Mouse (Mus musculus): ENCODE results near the gene Vmn1r100. TPM values are rescaled to one million over a fixed set of nuclear protein-coding genes. Genes with fewer than 3 reads are reported as not detected.
"Not testable (repeated sequence)": the region's sequence is repeated elsewhere in the genome, so short reads cannot be mapped to it uniquely, and the experiment has no call there.

Vmn1r100 gene
- polyA plus RNA-seq (2015; fragmentation: Nextera tagmentation; extraction: Ambion mirVana) = not detected in 2 replicates

GRCm38 (mm10) chr7:20417642-20418041, at the start of gene Vmn1r100:
Gene Vmn1r100, plus strand, starts transcription at chr7:20417942.
- not testable (repeated sequence) for H3K4me3 ChIP-seq (replicated peaks); H3K9me3 ChIP-seq (replicated peaks); H3K27me3 ChIP-seq; ATAC-seq (ENCODE audit: insufficient read depth); H3K4me1 ChIP-seq (replicated peaks); H3K27ac ChIP-seq (replicated peaks); H3K36me3 ChIP-seq (replicated peaks); H3K4me2 ChIP-seq; H3K9ac ChIP-seq
- WGBS (ENCODE audit: insufficient replicate concordance) = no CpG with 5 or more reads among the region's 3 CpGs

- no CpG with 5 or more reads among the region's 1 CpGs for WGBS (ENCODE audit: insufficient replicate concordance)
- not testable (repeated sequence) for H3K27ac ChIP-seq (replicated peaks); ATAC-seq (ENCODE audit: insufficient read depth); H3K4me1 ChIP-seq (replicated peaks); H3K36me3 ChIP-seq (replicated peaks); H3K9ac ChIP-seq; H3K4me2 ChIP-seq; H3K27me3 ChIP-seq; H3K4me3 ChIP-seq (replicated peaks); H3K9me3 ChIP-seq (replicated peaks)
These were observed 42.4 kb upstream of the Vmn1r100 start, which contains the start of gene Gm5728 for GRCm38 (mm10) chr7:20375310-20375709. Gene Gm5728, minus strand, starts transcription at chr7:20375410.

- H3K4me2 ChIP-seq; H3K36me3 ChIP-seq (replicated peaks); H3K4me3 ChIP-seq (replicated peaks); H3K27me3 ChIP-seq; ATAC-seq (ENCODE audit: insufficient read depth); H3K9ac ChIP-seq; H3K9me3 ChIP-seq (replicated peaks); H3K4me1 ChIP-seq (replicated peaks); H3K27ac ChIP-seq (replicated peaks): not testable (repeated sequence)
- no CpG with 5 or more reads among the region's 2 CpGs for WGBS (ENCODE audit: insufficient replicate concordance)
These were observed 24.8 kb downstream of the Vmn1r100 start, which contains the start of gene Vmn1r101 for GRCm38 (mm10) chr7:20442493-20442892. Gene Vmn1r101, minus strand, starts transcription at chr7:20442593.

Other genes with a start within 250 kb of the Vmn1r100 start
- gene Vmn1r94, start 249.6 kb upstream of the Vmn1r100 start, polyA plus RNA-seq (2015; fragmentation: Nextera tagmentation; extraction: Ambion mirVana) = not detected in 2 replicates
- not detected in 2 replicates for gene Vmn1r95, start 224.2 kb upstream of the Vmn1r100 start, polyA plus RNA-seq (2015; fragmentation: Nextera tagmentation; extraction: Ambion mirVana)
- gene Gm6164, start 212.3 kb upstream of the Vmn1r100 start, polyA plus RNA-seq (2015; fragmentation: Nextera tagmentation; extraction: Ambion mirVana) = not detected in 2 replicates
- not detected in 2 replicates for gene Gm4498, start 184.1 kb upstream of the Vmn1r100 start, polyA plus RNA-seq (2015; fragmentation: Nextera tagmentation; extraction: Ambion mirVana)
- gene Gm5890, start 155.1 kb upstream of the Vmn1r100 start, polyA plus RNA-seq (2015; fragmentation: Nextera tagmentation; extraction: Ambion mirVana) = not detected in 2 replicates
- not detected in 2 replicates for gene Gm4133, start 83.9 kb upstream of the Vmn1r100 start, polyA plus RNA-seq (2015; fragmentation: Nextera tagmentation; extraction: Ambion mirVana)
- gene Gm5728, start 42.5 kb upstream of the Vmn1r100 start, polyA plus RNA-seq (2015; fragmentation: Nextera tagmentation; extraction: Ambion mirVana) = not detected in 2 replicates
- gene Vmn1r101, start 24.7 kb downstream of the Vmn1r100 start, polyA plus RNA-seq (2015; fragmentation: Nextera tagmentation; extraction: Ambion mirVana) = not detected in 2 replicates
- gene Gm10670, start 57.0 kb downstream of the Vmn1r100 start, polyA plus RNA-seq (2015; fragmentation: Nextera tagmentation; extraction: Ambion mirVana) = not detected in 2 replicates
- gene Vmn1r103, start 92.6 kb downstream of the Vmn1r100 start, polyA plus RNA-seq (2015; fragmentation: Nextera tagmentation; extraction: Ambion mirVana) = not detected in 2 replicates
- not detected in 2 replicates for gene Vmn1r104, start 115.9 kb downstream of the Vmn1r100 start, polyA plus RNA-seq (2015; fragmentation: Nextera tagmentation; extraction: Ambion mirVana)
- not detected in 2 replicates for gene Gm5726, start 127.8 kb downstream of the Vmn1r100 start, polyA plus RNA-seq (2015; fragmentation: Nextera tagmentation; extraction: Ambion mirVana)
- gene Gm4141, start 158.3 kb downstream of the Vmn1r100 start, polyA plus RNA-seq (2015; fragmentation: Nextera tagmentation; extraction: Ambion mirVana) = not detected in 2 replicates
- gene Gm4513, start 181.1 kb downstream of the Vmn1r100 start, polyA plus RNA-seq (2015; fragmentation: Nextera tagmentation; extraction: Ambion mirVana) = not detected in 2 replicates

Data from liver, embryonic 15.5 days (tissue).